Mouse (Mus musculus): ENCODE results near the gene Ltc4s. TPM values are rescaled to one million over a fixed set of nuclear protein-coding genes. Genes with fewer than 3 reads are reported as not detected.

Gene Ltc4s
- polyA plus RNA-seq, 1 experiment from 2014 or later = 2.1 TPM

DNA sequence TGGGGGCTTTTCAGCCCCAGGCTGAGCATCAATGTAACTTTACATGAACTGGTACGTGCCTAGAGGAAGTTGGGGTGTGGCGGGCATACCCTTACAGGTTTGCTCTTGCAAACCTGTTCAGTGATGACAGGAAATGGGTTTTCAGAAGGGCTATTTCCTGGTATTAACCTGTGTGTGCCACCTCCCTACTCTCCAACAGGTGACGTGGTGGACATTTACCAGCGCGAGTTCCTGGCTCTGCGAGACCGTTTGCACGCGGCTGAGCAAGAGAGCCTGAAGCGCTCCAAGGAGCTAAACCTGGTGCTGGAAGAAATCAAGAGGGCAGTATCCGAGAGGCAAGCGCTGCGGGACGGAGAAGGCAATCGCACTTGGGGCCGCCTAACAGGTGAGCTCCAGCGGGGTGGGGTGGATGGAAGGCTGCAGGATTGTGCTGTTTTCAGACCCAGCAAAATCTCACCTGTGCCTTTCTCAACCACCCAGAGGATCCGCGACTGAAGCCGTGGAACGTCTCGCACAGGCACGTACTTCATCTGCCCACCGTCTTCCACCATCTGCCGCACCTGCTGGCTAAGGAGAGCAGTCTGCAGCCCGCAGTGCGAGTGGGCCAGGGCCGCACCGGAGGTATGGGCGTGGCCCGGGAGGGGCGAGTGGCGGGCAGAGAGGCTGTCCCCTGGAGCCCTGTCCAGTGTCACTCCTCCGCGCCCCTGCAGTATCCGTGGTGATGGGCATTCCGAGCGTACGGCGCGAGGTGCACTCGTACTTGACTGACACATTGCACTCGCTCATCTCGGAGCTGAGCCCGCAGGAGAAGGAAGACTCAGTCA lies 7.7 kb downstream of the Ltc4s start:
- TF ChIP-seq CTCF (IDR thresholded peaks at IDR 0.05; ENCODE audit: low read depth) = no peak
- ATAC-seq (ENCODE audit: insufficient read depth) (peak; percentile 28; the same call in 1 of the 2 replicates), DNase-seq (no peak)

DNA sequence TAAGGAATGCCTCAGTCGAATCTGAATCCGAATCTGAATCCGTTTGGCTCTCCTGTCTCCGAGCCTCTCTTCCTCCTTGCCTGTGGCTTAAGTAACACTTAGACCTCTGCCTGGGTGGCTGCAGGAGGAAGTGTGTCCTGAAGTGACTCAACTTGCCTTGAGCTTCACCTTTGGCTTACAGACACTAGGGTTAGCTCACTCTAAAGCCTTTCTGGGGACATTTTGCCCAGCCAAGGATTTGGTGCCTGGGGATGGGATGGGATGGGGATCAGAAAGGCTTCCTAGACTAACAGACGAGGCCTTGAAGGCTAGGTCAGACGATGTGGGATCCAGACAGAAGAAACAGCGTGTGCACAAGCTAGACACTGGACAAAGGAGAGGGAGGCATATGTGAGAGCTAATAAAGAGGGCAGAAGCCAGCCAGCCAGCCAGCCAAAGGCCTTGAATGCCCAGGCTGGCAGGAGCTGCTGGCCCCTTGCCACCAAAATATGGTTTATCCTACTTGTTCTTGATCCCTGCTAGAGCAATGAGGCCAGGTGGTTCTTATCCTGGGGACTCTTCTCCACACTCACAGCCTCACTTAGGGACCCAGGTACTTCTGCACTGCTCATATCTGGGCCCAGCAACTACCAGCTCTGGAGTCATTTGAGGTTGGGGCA lies 9.0 kb downstream of the Ltc4s start:
- ATAC-seq (ENCODE audit: insufficient read depth) = no peak
- DNase-seq = no peak
- no peak overlapping the region for H3K4me3 ChIP-seq (ENCODE audit: low read depth, low read length)
- TF ChIP-seq CTCF (IDR thresholded peaks at IDR 0.05; ENCODE audit: low read depth) = no peak
- H3K4me2 ChIP-seq = no peak overlapping the region
- H3K9me3 ChIP-seq (ENCODE audit: low read depth, low read length) = no peaks in the 10 kb centered on the region
- no peak overlapping the region for H3K27ac ChIP-seq (ENCODE audit: low read depth)
- 47% methylated on average over 7 of the region's 7 CpGs for WGBS
- no peaks in the 10 kb centered on the region for H3K27me3 ChIP-seq (ENCODE audit: insufficient read depth, low read length)
- peaks cover 35% of the 10 kb centered on the region for H3K36me3 ChIP-seq (ENCODE audit: insufficient read depth)
- H3K9ac ChIP-seq = no peak overlapping the region
- peaks cover 24% of the 10 kb centered on the region for H3K4me1 ChIP-seq (ENCODE audit: insufficient read depth)

More for the DNA sequence above, 7.7 kb downstream of the Ltc4s start:
- peak overlapping the region; percentile 58 for H3K4me2 ChIP-seq
- peaks cover 23% of the 10 kb centered on the region for H3K4me1 ChIP-seq (ENCODE audit: insufficient read depth)
- peak overlapping the region; percentile 22 for H3K4me3 ChIP-seq (ENCODE audit: low read depth, low read length)
- H3K27me3 ChIP-seq (ENCODE audit: insufficient read depth, low read length) = no peaks in the 10 kb centered on the region
- H3K36me3 ChIP-seq (ENCODE audit: insufficient read depth) = peaks cover 47% of the 10 kb centered on the region
- 38% methylated on average over 45 of the region's 45 CpGs for WGBS
- no peak overlapping the region for H3K27ac ChIP-seq (ENCODE audit: low read depth)
- peak overlapping the region; percentile 6; the same call in 1 of the 2 replicates for H3K9ac ChIP-seq
- H3K9me3 ChIP-seq (ENCODE audit: low read depth, low read length) = no peaks in the 10 kb centered on the region

GRCm38 (mm10) chr11:50228772-50229171 lies 9.6 kb downstream of the Ltc4s start:
- Histone ChIP-seq H3K4me1 (ENCODE audit: insufficient read depth) (peaks cover 24% of the 10 kb centered on the region), H3K4me2 (no peak overlapping the region), H3K9me3 (ENCODE audit: low read depth, low read length) (no peaks in the 10 kb centered on the region), H3K4me3 (ENCODE audit: low read depth, low read length) (no peak overlapping the region), H3K9ac (0 out of 2 replicates have a peak overlapping the region, but pooled peaks have one; percentile 9), H3K36me3 (ENCODE audit: insufficient read depth) (peaks cover 29% of the 10 kb centered on the region), H3K27ac (ENCODE audit: low read depth) (no peak overlapping the region), H3K27me3 (ENCODE audit: insufficient read depth, low read length) (no peaks in the 10 kb centered on the region)
- TF ChIP-seq CTCF (IDR thresholded peaks at IDR 0.05; ENCODE audit: low read depth) = no peak
- no peak for ATAC-seq (ENCODE audit: insufficient read depth)
- no peak for DNase-seq
- WGBS = 22% methylated on average over 3 of the region's 3 CpGs

GRCm38 (mm10) chr11:50227736-50228135 lies 10.7 kb downstream of the Ltc4s start:
- Histone ChIP-seq H3K27ac (ENCODE audit: low read depth) (no peak overlapping the region), H3K4me1 (ENCODE audit: insufficient read depth) (peaks cover 24% of the 10 kb centered on the region), H3K27me3 (ENCODE audit: insufficient read depth, low read length) (no peaks in the 10 kb centered on the region), H3K4me3 (ENCODE audit: low read depth, low read length) (no peak overlapping the region), H3K36me3 (ENCODE audit: insufficient read depth) (peaks cover 19% of the 10 kb centered on the region), H3K4me2 (peak overlapping the region; percentile 89; the same call in 1 of the 2 replicates), H3K9me3 (ENCODE audit: low read depth, low read length) (no peaks in the 10 kb centered on the region), H3K9ac (no peak overlapping the region)
- ATAC-seq (ENCODE audit: insufficient read depth) (no peak), DNase-seq (no peak)
- 83% methylated on average over 4 of the region's 4 CpGs for WGBS
- TF ChIP-seq CTCF (IDR thresholded peaks at IDR 0.05; ENCODE audit: low read depth) = no peak

GRCm38 (mm10) chr11:50227226-50227625 lies 11.2 kb downstream of the Ltc4s start:
- Histone ChIP-seq H3K36me3 (ENCODE audit: insufficient read depth) (peaks cover 13% of the 10 kb centered on the region), H3K4me3 (ENCODE audit: low read depth, low read length) (peak overlapping the region; percentile 87; the same call in 1 of the 2 replicates), H3K9ac (no peak overlapping the region; the same call in 1 of the 2 replicates), H3K27ac (ENCODE audit: low read depth) (peak overlapping the region; percentile 40; the same call in 1 of the 2 replicates), H3K9me3 (ENCODE audit: low read depth, low read length) (no peaks in the 10 kb centered on the region), H3K4me1 (ENCODE audit: insufficient read depth) (peaks cover 24% of the 10 kb centered on the region), H3K4me2 (peak overlapping the region; percentile 89), H3K27me3 (ENCODE audit: insufficient read depth, low read length) (no peaks in the 10 kb centered on the region)
- WGBS = 77% methylated on average over 3 of the region's 3 CpGs
- no peak for TF ChIP-seq CTCF (IDR thresholded peaks at IDR 0.05; ENCODE audit: low read depth)
- DNase-seq = no peak
- no peak for ATAC-seq (ENCODE audit: insufficient read depth)

DNA sequence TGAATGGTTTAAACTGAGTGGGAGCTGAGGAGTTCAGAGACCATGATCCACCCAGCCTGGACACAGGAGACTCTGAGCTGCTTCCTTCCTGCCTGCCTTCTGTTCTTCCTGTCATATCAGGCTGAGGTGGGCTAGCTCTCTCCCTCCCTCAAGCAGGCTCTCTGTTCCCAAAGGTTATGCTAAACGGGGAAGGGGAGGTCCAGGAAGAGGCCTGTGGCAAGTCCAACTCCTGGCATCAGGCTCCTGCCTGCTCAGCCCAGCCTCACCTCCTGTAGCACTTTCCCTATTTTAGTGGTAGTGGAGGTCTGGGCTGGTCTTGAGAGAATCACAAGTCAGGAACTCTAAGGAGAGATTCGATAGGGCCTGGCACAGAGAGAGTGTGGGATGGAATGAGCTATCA lies 12.0 kb downstream of the Ltc4s start:
- TF ChIP-seq CTCF (IDR thresholded peaks at IDR 0.05; ENCODE audit: low read depth) = no peak
- 0 out of 2 replicates have a peak, but pooled peaks cover 5% of the 10 kb centered on the region for H3K36me3 ChIP-seq (ENCODE audit: insufficient read depth)
- 24% methylated on average over 2 of the region's 2 CpGs for WGBS
- ATAC-seq (ENCODE audit: insufficient read depth) (no peak), DNase-seq (no peak)
- H3K4me2 ChIP-seq = peak overlapping the region; percentile 89
- no peaks in the 10 kb centered on the region for H3K27me3 ChIP-seq (ENCODE audit: insufficient read depth, low read length)
- peak overlapping the region; percentile 89; the same call in 1 of the 2 replicates for H3K27ac ChIP-seq (ENCODE audit: low read depth)
- H3K9ac ChIP-seq = peak overlapping the region; percentile 89
- no peaks in the 10 kb centered on the region for H3K9me3 ChIP-seq (ENCODE audit: low read depth, low read length)
- H3K4me3 ChIP-seq (ENCODE audit: low read depth, low read length) = peak overlapping the region; percentile 87
- peaks cover 24% of the 10 kb centered on the region for H3K4me1 ChIP-seq (ENCODE audit: insufficient read depth)

All from lung, embryonic 14.5 days (tissue).